Comparison of ENCODE assay signal across 9 mouse cellular contexts in the genomic region with DNA sequence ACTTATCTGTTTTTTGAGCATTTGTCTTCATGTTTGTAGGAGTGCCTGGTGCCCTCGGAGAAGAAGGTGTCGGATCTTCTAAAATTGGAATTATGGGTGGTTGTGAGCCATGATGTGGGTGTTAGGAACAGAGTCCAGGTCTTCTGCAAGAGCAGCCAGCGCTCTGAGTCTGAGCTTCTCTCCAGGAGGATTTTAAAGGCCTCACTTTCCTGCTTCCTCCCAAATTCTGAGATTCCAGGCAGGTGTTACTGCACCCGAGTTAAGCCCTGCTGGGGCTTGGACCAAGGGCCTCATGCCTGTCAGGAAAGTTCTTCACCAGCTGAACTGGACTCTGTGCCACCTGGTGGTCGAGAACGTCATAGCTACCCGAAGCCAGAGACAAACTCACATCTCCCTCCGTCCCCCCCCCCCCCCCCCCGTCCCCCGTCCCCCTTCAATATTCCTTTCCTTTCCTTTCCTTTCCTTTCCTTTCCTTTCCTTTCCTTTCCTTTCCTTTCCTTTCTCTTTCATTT. TPM values are rescaled to one million over a fixed set of nuclear protein-coding genes. Genes with fewer than 3 reads are reported as not detected.
DNase-seq lines count a peak whose midpoint lies in the region; ATAC-seq and TF ChIP-seq lines count a peak whose summit lies in the region.
"Had no signal": no experiment of that assay in that cellular context is flagged by ENCODE, and none has a peak within 500 bp of the region (broad histone marks: within the 10 kb centered on the region; RNA-seq: fewer than 3 reads in every experiment).

No protein-coding gene starts in this region.

- no peak for TF ChIP-seq EP300 in heart, adult 2 months (IDR thresholded peaks at IDR 0.05; ENCODE audit: insufficient read depth, low read depth, low read length)

- no peaks in the 10 kb centered on the region for H3K9me3 ChIP-seq in heart, embryonic 12.5 days (replicated peaks)
- no peaks in the 10 kb centered on the region for H3K9me3 ChIP-seq in hindbrain, embryonic 12.5 days (replicated peaks)
- H3K9me3 ChIP-seq: neural tube, embryonic 12.5 days had no signal

- 43% methylated on average over 10 of the region's 10 CpGs for WGBS in heart, adult 2 months
- WGBS in heart, embryonic 12.5 days, result 38% methylated on average over 7 of the region's 10 CpGs
- 35% methylated on average over 10 of the region's 10 CpGs for WGBS in cerebellum, adult 2 months
- WGBS in hindbrain, embryonic 12.5 days, result 32% methylated on average over 9 of the region's 10 CpGs

- no peaks in the 10 kb centered on the region for H3K79me2 ChIP-seq in heart, adult 2 months (replicated peaks; ENCODE audit: control insufficient read depth, insufficient read depth, low read length)

- TF ChIP-seq CTCF in heart, adult 2 months (IDR thresholded peaks at IDR 0.05), result peak; percentile 48
- no peak for TF ChIP-seq CTCF in cerebellum, adult 2 months (IDR thresholded peaks at IDR 0.05; ENCODE audit: borderline replicate concordance, insufficient read depth, low read depth, low read length)

- TF ChIP-seq POLR2A in heart, adult 2 months (IDR thresholded peaks at IDR 0.05; ENCODE audit: insufficient read depth, low read depth, low read length), result no peak
- no peak for TF ChIP-seq POLR2A in cerebellum, adult 2 months (IDR thresholded peaks at IDR 0.05; ENCODE audit: borderline replicate concordance, insufficient read depth, low read length)

- no peak overlapping the region for H3K4me2 ChIP-seq in heart, embryonic 12.5 days
- no peak overlapping the region for H3K4me2 ChIP-seq in hindbrain, embryonic 12.5 days (replicated peaks)
- H3K4me2 ChIP-seq: neural tube, embryonic 12.5 days had no signal

- no peak overlapping the region for H3K4me3 ChIP-seq in heart, adult 2 months
- no peak overlapping the region for H3K4me3 ChIP-seq in heart, embryonic 12.5 days
- H3K4me3 ChIP-seq in cerebellum, adult 2 months (replicated peaks; ENCODE audit: insufficient read depth, low read depth, low read length), result no peak overlapping the region
- H3K4me3 ChIP-seq in hindbrain, embryonic 12.5 days, result no peak overlapping the region
- H3K4me3 ChIP-seq: neural tube, embryonic 12.5 days had no signal

- no peaks in the 10 kb centered on the region for H3K36me3 ChIP-seq in heart, adult 2 months (ENCODE audit: control insufficient read depth, insufficient read depth, low read length)
- no peaks in the 10 kb centered on the region for H3K36me3 ChIP-seq in heart, embryonic 12.5 days
- no peaks in the 10 kb centered on the region for H3K36me3 ChIP-seq in hindbrain, embryonic 12.5 days
- H3K36me3 ChIP-seq: neural tube, embryonic 12.5 days had no signal

- H3K27me3 ChIP-seq in heart, adult 2 months (ENCODE audit: control insufficient read depth, insufficient read depth, low read length), result no peaks in the 10 kb centered on the region
- 0 out of 2 replicates have a peak, but pooled peaks cover 5% of the 10 kb centered on the region for H3K27me3 ChIP-seq in heart, embryonic 12.5 days (replicated peaks)
- no peaks in the 10 kb centered on the region for H3K27me3 ChIP-seq in cerebellum, adult 2 months (ENCODE audit: control insufficient read depth, insufficient read depth, low read length)
- 0 out of 2 replicates have a peak, but pooled peaks cover 2% of the 10 kb centered on the region for H3K27me3 ChIP-seq in hindbrain, embryonic 12.5 days
- H3K27me3 ChIP-seq: neural tube, embryonic 12.5 days had no signal

- no peak overlapping the region for H3K27ac ChIP-seq in heart, adult 2 months
- H3K27ac ChIP-seq in heart, embryonic 12.5 days (ENCODE audit: poor library complexity, severe bottlenecking), result no peak overlapping the region
- H3K27ac ChIP-seq in cerebellum, adult 2 months (ENCODE audit: insufficient read depth, low read length), result no peak overlapping the region
- H3K27ac ChIP-seq in hindbrain, embryonic 12.5 days, result no peak overlapping the region
- H3K27ac ChIP-seq: neural tube, embryonic 12.5 days had no signal

- H3K9ac ChIP-seq in heart, adult 2 months (ENCODE audit: low read depth, low read length), result no peak overlapping the region
- no peak overlapping the region for H3K9ac ChIP-seq in heart, embryonic 12.5 days
- H3K9ac ChIP-seq in hindbrain, embryonic 12.5 days, result no peak overlapping the region
- H3K9ac ChIP-seq: neural tube, embryonic 12.5 days had no signal

- H3K4me1 ChIP-seq in heart, adult 2 months (ENCODE audit: control insufficient read depth, insufficient read depth, low read length), result no peaks in the 10 kb centered on the region; the same call in 1 of the 2 replicates
- H3K4me1 ChIP-seq in heart, embryonic 12.5 days (replicated peaks), result peaks cover 6% of the 10 kb centered on the region
- H3K4me1 ChIP-seq in cerebellum, adult 2 months (ENCODE audit: control insufficient read depth, insufficient read depth, low read length), result no peaks in the 10 kb centered on the region
- peaks cover 4% of the 10 kb centered on the region; the same call in 1 of the 2 replicates for H3K4me1 ChIP-seq in hindbrain, embryonic 12.5 days

- ATAC-seq in heart, embryonic 12.5 days (ENCODE audit: insufficient number of reproducible peaks, low FRiP score), result no peak
- 0 out of 2 replicates have a peak, but pooled peaks have one; percentile 29 for ATAC-seq in common myeloid progenitor, adult 5-6 weeks (replicated peaks; ENCODE audit: low read depth, poor library complexity, severe bottlenecking)
- no peak for ATAC-seq in hindbrain, embryonic 12.5 days (ENCODE audit: low FRiP score)

- DNase-seq in heart, adult 2 months, result peak in 1 of 2 experiments; percentile 23
- peak; percentile 42 to 45 for DNase-seq in right cerebral cortex, adult 2 months (ENCODE audit: low spot score in 2 of 2)
- no peak for DNase-seq in right cerebral cortex, postnatal 36 days (ENCODE audit: low spot score in 2 of 2)
- DNase-seq in lung, postnatal 4 days, result peak; percentile 61 to 76
- no peak for DNase-seq in cerebellum, adult 2 months

- intact Hi-C loops in heart, adult 2 months (cut with DNase I), result loop anchor here (10.0 kb wide), 1 partner anchor 231 kb away; a partner anchor contains a TSS

RNA-seq across cellular contexts. Expression of a gene that starts 31.7 kb away (rescaled TPM):
- total RNA-seq in heart, adult 2 months (2021), result 1 to 10 TPM in 1 of 2 experiments, under 1 TPM in 1; 0.70 to 1.4 TPM
- 0.38 and 0.55 TPM in 2 replicates for polyA plus RNA-seq in heart, adult 2 months (2012; rRNA removed)
- polyA plus RNA-seq in heart, embryonic 12.5 days (2016; fragmentation: Nextera tagmentation; extraction: Ambion mirVana), result 49.0 and 56.3 TPM in 2 replicates
- 68.7 and 85.7 TPM in 2 replicates for total RNA-seq in common myeloid progenitor, adult 5-6 weeks (2017)
- 0.51 and 0.89 TPM in 2 replicates for polyA plus RNA-seq in cerebellum, adult 2 months (2012; rRNA removed)
- polyA plus RNA-seq in hindbrain, embryonic 12.5 days (2016; fragmentation: Nextera tagmentation; extraction: Ambion mirVana), result 48.4 and 55.1 TPM in 2 replicates

Comparison
In these comparisons a context has a peak if more than half of its experiments do, and no peak if none do; other contexts are left out.
1. DNase-seq: peak in right cerebral cortex, adult 2 months (2 of 2) and lung, postnatal 4 days (2 of 2); none in right cerebral cortex, postnatal 36 days (0 of 2) and cerebellum, adult 2 months (0 of 2).
2. RNA of a gene that starts 31.7 kb away (polyA plus RNA-seq): 48.4 to 55.1 TPM in hindbrain, embryonic 12.5 days and 49.0 to 56.3 TPM in heart, embryonic 12.5 days; 0.38 to 0.55 TPM in heart, adult 2 months and 0.51 to 0.89 TPM in cerebellum, adult 2 months; every median in the first group is over 10 times any median in the second.